9 mouse cellular contexts compared by ENCODE assay signal in the genomic region with DNA sequence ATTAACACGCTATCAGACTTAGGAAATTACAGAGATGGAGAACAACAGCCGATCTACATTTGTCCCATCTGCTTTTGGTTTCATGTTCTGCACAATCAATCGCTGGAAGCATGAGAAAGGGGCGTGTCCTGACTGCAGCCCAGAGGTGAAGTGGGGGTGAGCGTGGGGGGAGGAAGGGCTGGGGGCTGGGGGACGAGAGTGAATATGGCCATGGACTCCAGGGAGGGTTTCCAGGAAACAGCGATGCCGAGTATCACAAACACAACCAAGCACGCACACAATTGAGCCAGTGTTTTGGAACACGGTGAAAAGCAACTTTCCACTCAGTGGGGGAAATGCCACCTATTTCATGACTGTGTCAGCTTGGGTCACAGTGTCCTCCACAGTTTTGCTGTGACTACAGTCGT.
DNase-seq lines count a peak whose midpoint lies in the region; ATAC-seq and TF ChIP-seq lines count a peak whose summit lies in the region.
"Had no signal": no experiment of that assay in that cellular context is flagged by ENCODE, and none has a peak within 500 bp of the region (broad histone marks: within the 10 kb centered on the region; RNA-seq: fewer than 3 reads in every experiment).

No protein-coding gene starts in this region.

- 0 out of 2 replicates have a peak overlapping the region, but pooled peaks have one; percentile 16 for H3K4me2 ChIP-seq in intestine, embryonic 16.5 days (ENCODE audit: low read depth, low read length)
- H3K4me2 ChIP-seq in midbrain, embryonic 11.5 days: no peak overlapping the region
- H3K4me2 ChIP-seq: liver, embryonic 15.5 days had no signal

- no peak for ATAC-seq in intestine, embryonic 16.5 days
- ATAC-seq in midbrain, embryonic 11.5 days (ENCODE audit: low FRiP score): no peak

- DNase-seq in kidney, adult 2 months: peak; percentile 35
- no peak for DNase-seq in kidney, adult 18-20 months
- DNase-seq in forelimb bud, embryonic 11.5 days (ENCODE audit: low read depth, low spot score): peak; percentile 40
- peak; percentile 64 for DNase-seq in lung, postnatal 25 days (ENCODE audit: low spot score)
- no peak for DNase-seq in cerebellum, postnatal 14 days
- DNase-seq in adrenal gland, adult 18-20 months (ENCODE audit: low spot score in 2 of 2): no peak
- no peak for DNase-seq in midbrain, embryonic 11.5 days (ENCODE audit: low spot score, missing footprints)

- no peaks in the 10 kb centered on the region for H3K36me3 ChIP-seq in kidney, adult 2 months (ENCODE audit: control insufficient read depth, insufficient read depth, low read length)
- H3K36me3 ChIP-seq in intestine, embryonic 16.5 days (ENCODE audit: control insufficient read depth, insufficient read depth, low read length): no peaks in the 10 kb centered on the region
- H3K36me3 ChIP-seq in midbrain, embryonic 11.5 days (ENCODE audit: control insufficient read depth, insufficient read depth, low read length): no peaks in the 10 kb centered on the region
- H3K36me3 ChIP-seq: liver, embryonic 15.5 days had no signal

- TF ChIP-seq CTCF in kidney, adult 2 months (conservative IDR thresholded peaks at IDR 0.05; ENCODE audit: insufficient read depth, insufficient read length, low read depth, low read length): no peak

- no peaks in the 10 kb centered on the region for H3K27me3 ChIP-seq in kidney, adult 2 months (replicated peaks; ENCODE audit: control insufficient read depth, insufficient read depth, low read length)
- H3K27me3 ChIP-seq in intestine, embryonic 16.5 days (replicated peaks; ENCODE audit: control insufficient read depth, insufficient read depth, low read length): no peaks in the 10 kb centered on the region
- H3K27me3 ChIP-seq in midbrain, embryonic 11.5 days (ENCODE audit: control insufficient read depth, insufficient read depth, low read length): no peaks in the 10 kb centered on the region
- H3K27me3 ChIP-seq: liver, embryonic 15.5 days had no signal

- no peak for TF ChIP-seq POLR2A in kidney, adult 2 months (IDR thresholded peaks at IDR 0.05; ENCODE audit: low read depth, low read length)

- H3K9me3 ChIP-seq in intestine, embryonic 16.5 days (ENCODE audit: control insufficient read depth, low read length): no peaks in the 10 kb centered on the region
- no peaks in the 10 kb centered on the region; the same call in 1 of the 2 replicates for H3K9me3 ChIP-seq in midbrain, embryonic 11.5 days (ENCODE audit: control insufficient read depth, low read length)
- H3K9me3 ChIP-seq: liver, embryonic 15.5 days had no signal

- 51% methylated on average over 11 of the region's 11 CpGs for WGBS in kidney, adult 2 months
- WGBS in intestine, embryonic 16.5 days: 47% methylated on average over 11 of the region's 11 CpGs
- 77% methylated on average over 11 of the region's 11 CpGs for WGBS in midbrain, embryonic 11.5 days

- H3K9ac ChIP-seq in intestine, embryonic 16.5 days (ENCODE audit: low read depth, low read length): no peak overlapping the region
- no peak overlapping the region for H3K9ac ChIP-seq in midbrain, embryonic 11.5 days (ENCODE audit: low read length)
- H3K9ac ChIP-seq: liver, embryonic 15.5 days had no signal

- H3K4me1 ChIP-seq in kidney, adult 2 months (ENCODE audit: control insufficient read depth, insufficient read depth, low read length): peaks cover 6% of the 10 kb centered on the region
- H3K4me1 ChIP-seq in intestine, embryonic 16.5 days (ENCODE audit: control insufficient read depth, insufficient read depth, low read length): peaks cover 8% of the 10 kb centered on the region; the same call in 1 of the 2 replicates
- no peaks in the 10 kb centered on the region for H3K4me1 ChIP-seq in midbrain, embryonic 11.5 days (ENCODE audit: control insufficient read depth, insufficient read depth, low read length)

- no peak overlapping the region for H3K27ac ChIP-seq in kidney, adult 2 months (ENCODE audit: insufficient read depth, low read depth, low read length)
- no peak overlapping the region for H3K27ac ChIP-seq in intestine, embryonic 16.5 days (ENCODE audit: low read length)
- no peak overlapping the region for H3K27ac ChIP-seq in midbrain, embryonic 11.5 days (ENCODE audit: low read depth, low read length)
- H3K27ac ChIP-seq: liver, embryonic 15.5 days had no signal

- H3K4me3 ChIP-seq in kidney, adult 2 months (ENCODE audit: insufficient read depth, low read depth, low read length): peak overlapping the region; percentile 5; the same call in 1 of the 2 replicates
- H3K4me3 ChIP-seq in intestine, embryonic 16.5 days (ENCODE audit: low read length): no peak overlapping the region
- no peak overlapping the region for H3K4me3 ChIP-seq in midbrain, embryonic 11.5 days (ENCODE audit: low read depth, low read length)
- H3K4me3 ChIP-seq: liver, embryonic 15.5 days had no signal

Comparison
In these comparisons a context has a peak if more than half of its experiments do, and no peak if none do; other contexts are left out.
1. DNase-seq: peak in kidney, adult 2 months (single experiment), forelimb bud, embryonic 11.5 days (single experiment) and lung, postnatal 25 days (single experiment); none in kidney, adult 18-20 months (single experiment), cerebellum, postnatal 14 days (0 of 2), adrenal gland, adult 18-20 months (0 of 2) and midbrain, embryonic 11.5 days (single experiment).